Mouse (Mus musculus) left cerebral cortex, postnatal 10 days (tissue): ENCODE data around the gene Hipk2. TPM values are rescaled to one million over a fixed set of nuclear protein-coding genes. Genes with fewer than 3 reads are reported as not detected.

ENCODE experiments used
- DNase-seq, 2 experiments: peaks; one replicate each; pipeline ENCODE4 v3.0.0; 2021 to 2022; ENCODE audit warnings: low spot score in 2 of 2, mixed read lengths in 1 of 2; ENCODE audit errors: extremely low spot score in 1 of 2
- intact Hi-C: fragments of 180-260 bp; cut with DNase I; formaldehyde crosslinking; loops from one replicate; pipeline ENCODE4 v1.15.1; 2025
- total RNA-seq, 2 experiments: library from RNA; stranded (reverse); gene quantifications; 2 replicates each; pipeline ENCODE4 v1.2.3; 2021

Gene Hipk2
- total RNA-seq, 2 experiments from 2014 or later = 44.6 to 45.9 TPM

GRCm38 (mm10) chr6:38846330-38847195 lies 29.4 kb downstream of the Hipk2 start:
- DNase-seq = no peak

GRCm38 (mm10) chr6:38845876-38846275 lies 30.1 kb downstream of the Hipk2 start:
- no peak for DNase-seq
- intact Hi-C loops = no loop called here

More at GRCm38 (mm10) chr6:38846330-38847195, 29.4 kb downstream of the Hipk2 start:
- intact Hi-C loops = no loop called here

- intact Hi-C loops = no loop called here
- DNase-seq = no peak
These were observed 30.8 kb downstream of the Hipk2 start for GRCm38 (mm10) chr6:38845117-38845516.

DNA sequence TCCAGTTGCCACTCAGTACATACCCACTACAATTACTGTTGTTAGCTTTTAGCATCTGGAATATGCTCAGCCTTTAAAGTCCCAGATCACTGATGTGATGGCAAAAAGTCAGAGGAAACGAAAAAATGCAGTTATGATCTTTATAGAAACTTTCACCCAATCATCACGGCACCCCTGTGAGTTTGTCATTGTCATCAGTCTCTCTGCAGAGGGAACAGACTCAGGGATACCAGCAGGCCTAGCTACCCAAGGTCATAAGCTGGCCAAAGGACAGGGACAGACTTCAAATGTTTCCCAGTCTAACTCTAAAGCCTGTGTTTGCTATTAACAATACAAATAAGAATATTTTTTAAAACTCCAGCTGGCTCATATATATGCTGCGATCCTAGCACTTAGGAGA lies 34.4 kb downstream of the Hipk2 start:
- intact Hi-C loops = no loop called here

DNA sequence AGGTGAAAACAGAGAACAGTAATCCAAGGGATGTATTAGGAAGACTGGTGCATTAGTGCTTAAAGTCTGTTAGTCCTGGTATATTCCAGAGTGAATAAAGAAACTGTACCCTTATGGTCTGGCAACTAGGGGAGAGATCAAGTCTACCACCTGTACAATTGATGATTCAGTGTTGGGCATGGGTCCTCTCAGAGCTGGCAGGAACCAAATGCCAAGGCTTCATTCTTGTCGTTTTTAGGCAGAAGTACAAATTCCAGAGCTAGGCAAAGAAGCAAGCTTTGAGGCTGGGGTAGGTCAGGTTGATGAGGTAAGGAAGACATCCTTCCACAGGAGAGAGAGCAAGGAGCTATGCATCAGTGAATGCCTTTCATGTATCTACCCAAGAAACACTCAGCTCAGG lies 35.2 kb downstream of the Hipk2 start:
- DNase-seq = no peak
- intact Hi-C loops = no loop called here

More for the DNA sequence above, 34.4 kb downstream of the Hipk2 start:
- DNase-seq = no peak

- DNase-seq = peak; percentile 21 to 39
- intact Hi-C loops = no loop called here
These were observed 35.6 kb downstream of the Hipk2 start for GRCm38 (mm10) chr6:38840380-38840779.

DNA sequence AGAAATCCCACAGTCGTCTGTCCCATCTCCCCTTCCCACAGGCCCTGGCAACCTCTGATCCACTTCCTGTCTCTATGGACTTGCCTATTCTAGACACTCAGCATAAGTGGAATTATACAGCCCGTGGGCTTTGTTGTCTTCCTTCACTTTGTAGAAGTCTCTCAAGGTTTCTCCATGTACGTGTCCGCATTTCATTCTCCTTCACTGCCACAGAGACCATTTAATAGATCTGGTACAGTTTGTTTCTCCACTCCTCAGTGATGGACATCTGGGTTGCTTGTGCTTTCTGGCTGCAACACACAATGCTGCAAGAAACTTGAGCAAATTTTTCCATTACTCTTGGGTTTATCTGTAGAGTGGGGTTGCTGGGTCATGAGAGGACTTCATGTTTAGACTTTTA lies 36.1 kb downstream of the Hipk2 start:
- intact Hi-C loops = no loop called here
- DNase-seq = no peak

DNA sequence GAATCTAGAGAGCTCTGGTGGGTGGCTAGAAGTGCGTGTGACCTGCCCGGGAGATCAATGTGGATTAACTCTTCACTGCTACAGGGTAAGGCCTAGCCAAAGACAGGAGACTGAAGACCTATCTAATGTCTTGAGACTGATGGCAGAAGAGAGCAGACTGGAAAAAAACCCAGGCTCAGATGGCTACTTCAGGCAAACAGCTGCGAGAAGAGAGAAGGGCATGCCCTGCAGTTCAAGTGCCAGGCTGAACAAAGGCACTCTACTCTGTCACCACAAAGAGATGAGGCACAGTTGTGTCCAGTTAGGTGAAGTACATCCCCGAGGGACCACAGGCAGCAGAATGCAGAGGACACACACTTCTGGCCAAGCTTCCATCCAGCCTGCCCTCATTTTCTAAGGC lies 37.9 kb downstream of the Hipk2 start:
- intact Hi-C loops = no loop called here
- no peak for DNase-seq

- no peak for DNase-seq
- intact Hi-C loops = no loop called here
These were observed 40.7 kb downstream of the Hipk2 start for GRCm38 (mm10) chr6:38835217-38835616.

DNA sequence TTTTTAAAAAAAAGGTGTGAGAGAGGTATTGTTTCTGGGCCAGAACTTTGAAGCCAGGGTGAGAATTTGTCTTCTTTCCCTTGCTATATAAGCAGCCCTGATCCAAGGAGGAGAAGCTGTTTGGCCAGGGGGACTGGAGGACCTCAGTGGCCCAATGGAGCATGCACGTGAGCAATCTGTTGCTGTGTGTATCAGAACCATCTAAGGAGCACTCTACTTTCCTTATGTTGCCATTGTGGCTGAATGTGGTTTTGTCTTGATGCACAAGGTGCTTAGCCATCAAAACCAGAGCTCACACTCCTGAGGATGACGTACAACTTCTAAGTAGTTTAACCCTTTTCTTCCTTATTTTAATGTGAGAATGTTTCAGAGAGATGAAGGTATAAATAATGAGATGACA lies 41.2 kb downstream of the Hipk2 start:
- intact Hi-C loops = no loop called here
- DNase-seq = no peak

DNA sequence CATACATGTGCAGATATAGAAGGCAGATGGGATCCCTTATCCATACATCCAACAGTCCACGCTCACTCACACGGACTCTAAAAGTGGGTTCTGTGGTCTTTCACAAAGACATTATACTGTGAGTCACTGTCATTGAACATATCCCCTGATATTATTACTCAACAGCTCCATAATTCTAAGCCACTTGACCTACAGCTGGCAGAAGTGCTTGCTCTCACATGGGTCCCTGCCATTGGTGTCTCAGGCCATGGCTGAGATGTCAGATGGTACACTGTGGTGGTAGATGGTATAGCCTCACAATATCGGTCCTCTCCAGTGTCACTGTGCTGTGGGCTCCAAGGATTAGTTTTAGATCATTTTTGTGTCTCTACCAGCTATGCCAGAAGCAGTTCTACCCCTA lies 42.2 kb downstream of the Hipk2 start:
- no peak for DNase-seq
- intact Hi-C loops = no loop called here

GRCm38 (mm10) chr6:38829452-38829851 lies 46.5 kb downstream of the Hipk2 start:
- DNase-seq = no peak
- intact Hi-C loops = no loop called here

DNA sequence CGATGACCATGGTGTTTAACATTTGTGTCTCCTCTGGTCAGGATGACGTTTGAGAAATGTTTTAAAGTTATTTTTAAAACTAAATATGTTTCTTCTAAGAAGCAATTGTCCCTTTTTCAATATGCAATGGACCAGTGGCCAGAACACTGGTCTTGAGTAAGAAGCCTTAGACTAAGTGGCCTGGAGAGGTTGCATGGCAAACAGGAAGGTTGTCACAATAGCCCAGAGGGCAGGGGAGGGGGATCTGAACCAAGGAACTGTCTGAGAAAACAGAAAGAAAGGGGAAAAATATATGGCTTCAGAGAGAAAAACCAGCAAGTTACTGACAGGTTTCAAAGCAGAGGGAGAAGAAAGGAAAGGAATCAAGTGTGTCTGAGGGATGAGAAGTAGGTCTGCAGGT lies 47.8 kb downstream of the Hipk2 start:
- intact Hi-C loops = no loop called here
- no peak for DNase-seq

DNA sequence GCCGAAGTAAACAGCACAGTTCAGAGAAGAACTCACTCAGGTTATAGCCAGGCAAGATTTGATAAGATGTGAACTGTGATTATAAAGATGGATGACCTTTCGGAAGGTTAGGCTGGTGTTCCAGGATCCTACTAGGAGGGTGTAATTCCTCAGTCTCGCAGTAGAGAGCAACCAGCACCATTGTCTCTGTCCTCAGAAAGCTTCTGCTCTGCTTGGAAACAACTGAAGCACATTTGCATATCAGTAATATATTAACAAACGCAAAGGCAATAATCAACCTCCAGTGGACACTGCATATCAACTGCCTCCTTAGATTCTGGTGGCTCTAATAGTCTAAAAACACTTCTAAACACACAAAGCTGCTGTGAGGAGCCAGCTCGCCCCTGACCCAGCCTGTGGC lies 48.5 kb downstream of the Hipk2 start:
- intact Hi-C loops = no loop called here
- DNase-seq = no peak

DNA sequence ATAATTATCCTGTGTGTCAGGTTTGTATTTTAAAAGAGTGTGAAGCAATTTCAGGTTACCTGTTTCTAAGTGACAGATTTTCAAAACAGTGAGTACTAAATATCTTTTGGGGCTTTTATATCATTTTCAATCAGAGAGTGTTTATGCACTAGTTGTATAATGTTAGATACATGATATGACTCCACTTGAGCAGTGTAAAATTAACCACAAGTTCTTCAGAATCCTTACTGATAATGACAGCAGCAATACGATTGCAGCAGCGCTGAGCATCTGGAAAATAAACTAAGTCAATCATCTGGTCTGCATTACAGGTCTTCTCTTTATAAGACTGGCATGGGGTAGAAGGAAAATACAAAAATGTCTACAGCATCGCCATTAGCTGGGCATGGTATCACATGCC lies 49.1 kb downstream of the Hipk2 start:
- intact Hi-C loops = no loop called here
- no peak for DNase-seq

GRCm38 (mm10) chr6:38825886-38826285 lies 50.1 kb downstream of the Hipk2 start:
- no peak for DNase-seq
- intact Hi-C loops = no loop called here

DNA sequence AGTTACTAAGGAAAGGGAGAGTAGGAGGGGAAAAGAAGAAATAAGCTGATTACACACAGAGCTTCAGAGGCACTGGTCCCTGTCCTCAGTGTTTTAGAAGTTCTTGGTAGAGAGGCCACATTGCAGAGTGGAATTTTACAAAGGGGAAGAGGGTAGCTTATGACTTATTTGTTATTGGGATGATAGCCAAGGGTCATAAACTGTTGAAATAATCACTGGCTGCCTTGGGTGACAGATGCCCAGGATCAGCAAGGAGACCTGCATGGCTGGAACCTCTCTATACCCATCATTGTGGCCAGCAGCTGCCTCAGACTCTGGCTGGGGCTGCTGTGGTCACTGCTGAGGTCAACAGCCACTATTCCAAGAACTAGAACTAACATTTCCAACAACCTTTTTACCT lies 52.1 kb downstream of the Hipk2 start:
- intact Hi-C loops = no loop called here
- DNase-seq = no peak

GRCm38 (mm10) chr6:38823164-38823563 lies 52.8 kb downstream of the Hipk2 start:
- intact Hi-C loops = no loop called here
- DNase-seq = no peak

GRCm38 (mm10) chr6:38821686-38822085 lies 54.3 kb downstream of the Hipk2 start:
- intact Hi-C loops = no loop called here
- no peak for DNase-seq

DNA sequence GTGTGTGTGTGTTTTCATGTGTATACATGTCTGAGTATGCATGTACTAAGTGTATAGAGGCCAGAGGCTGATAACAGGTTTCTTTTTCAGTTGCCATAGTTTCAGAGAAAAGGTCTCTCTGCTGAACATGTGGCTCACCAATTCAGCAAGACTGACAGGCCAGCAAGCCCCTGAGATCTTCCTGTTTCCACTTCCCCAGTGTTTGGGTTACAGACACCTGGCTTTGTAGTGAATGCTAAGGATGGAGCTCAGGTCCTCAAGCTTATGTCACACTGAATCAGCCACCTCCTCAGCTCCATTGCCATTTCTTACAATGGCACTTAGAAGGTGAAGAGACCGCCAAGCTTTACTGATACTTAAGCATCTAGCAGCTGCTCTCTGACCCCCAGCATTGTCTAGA lies 55.1 kb downstream of the Hipk2 start:
- no peak for DNase-seq
- intact Hi-C loops = no loop called here

DNA sequence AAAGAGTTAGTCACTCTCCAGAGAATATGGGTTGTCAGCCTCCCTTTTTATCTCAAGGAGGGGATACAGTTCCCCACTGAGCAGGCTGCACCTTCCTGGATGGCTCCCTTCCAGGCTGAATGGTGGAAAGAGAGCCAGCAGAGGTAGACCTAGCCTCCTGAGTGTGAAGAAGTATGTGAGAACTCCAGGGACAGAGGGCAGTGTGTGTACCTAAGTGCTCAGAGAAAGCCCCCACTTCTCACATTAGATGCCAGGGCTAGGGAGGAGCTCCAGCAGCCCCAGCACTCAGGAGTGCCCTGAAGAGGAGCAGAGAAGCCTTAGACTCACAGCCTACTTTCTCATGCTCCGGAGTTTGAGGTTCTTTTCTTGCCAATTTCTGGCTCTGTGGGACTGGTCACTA lies 59.7 kb downstream of the Hipk2 start:
- no peak for DNase-seq
- intact Hi-C loops = no loop called here
